Mouse (Mus musculus) hindbrain, embryonic 16.5 days (tissue): Measurements from ENCODE around the gene Ring1. TPM values are rescaled to one million over a fixed set of nuclear protein-coding genes. Genes with fewer than 3 reads are reported as not detected.
"Not testable (repeated sequence)": the region's sequence is repeated elsewhere in the genome, so short reads cannot be mapped to it uniquely, and the experiment has no call there.

Experiments
- ATAC-seq: fragments of 200-750 bp; cut with Nextera tagmentation; 2 replicates; pipeline ENCODE4 v1.8.0; 2017; ENCODE audit warnings: moderate TSS enrichment, moderate library complexity
- H3K27ac ChIP-seq: fragments of 300-500 bp; sonication (generic); 2 replicates; pipeline ENCODE4 v1.5.1; 2014; ENCODE audit warnings: low read depth, mild to moderate bottlenecking, control low read depth, low read length, moderate library complexity
- H3K27me3 ChIP-seq: fragments of 300-500 bp; sonication (generic); replicated peaks from 2 replicates; pipeline ENCODE4 v1.6.1; 2014; ENCODE audit warnings: low read length; ENCODE audit not compliant: control insufficient read depth, insufficient read depth
- H3K36me3 ChIP-seq: fragments of 300-500 bp; sonication (generic); 2 replicates; pipeline ENCODE4 v1.6.1; 2014; ENCODE audit warnings: mild to moderate bottlenecking, low read length, moderate library complexity, mixed read lengths; ENCODE audit not compliant: control insufficient read depth, insufficient read depth
- H3K4me1 ChIP-seq: fragments of 300-500 bp; sonication (generic); 2 replicates; pipeline ENCODE4 v1.6.1; 2014; ENCODE audit warnings: low read depth, low read length; ENCODE audit not compliant: control insufficient read depth, insufficient read depth
- H3K4me2 ChIP-seq: fragments of 300-500 bp; sonication (generic); 2 replicates; pipeline ENCODE4 v1.6.1; 2014; ENCODE audit warnings: mild to moderate bottlenecking, low read length, control low read depth, moderate library complexity
- H3K4me3 ChIP-seq: fragments of 300-500 bp; sonication (generic); 2 replicates; pipeline ENCODE4 v1.5.1; 2014; ENCODE audit warnings: mild to moderate bottlenecking, low read length, control low read depth, moderate library complexity
- H3K9ac ChIP-seq: fragments of 300-500 bp; sonication (generic); 2 replicates; pipeline ENCODE4 v1.6.1; 2014; ENCODE audit warnings: low read depth, mild to moderate bottlenecking, control low read depth, low read length, moderate library complexity
- H3K9me3 ChIP-seq: fragments of 300-500 bp; sonication (generic); 2 replicates; pipeline ENCODE4 v1.6.1; 2014; ENCODE audit warnings: mild to moderate bottlenecking, low read length, moderate library complexity; ENCODE audit not compliant: control insufficient read depth
- WGBS: fragments of 180-500 bp; shearing (Covaris S2); extraction: QIAGEN DNeasy Blood & Tissue Kit; methylation state at CpG from one replicate; pipeline ENCODE4 v1.1.7; 2014; 5-methylcytosine and 5-hydroxymethylcytosine counted together
- polyA plus RNA-seq: library from polyadenylated mRNA; unstranded; fragments of >200 nt; fragmentation: Nextera tagmentation; extraction: Ambion mirVana; gene quantifications from 2 replicates; pipeline ENCODE4 v1.2.1, GENCODE M21; 2015

Gene Ring1
- polyA plus RNA-seq, 1 experiment from 2014 or later: 17.3 TPM

DNA sequence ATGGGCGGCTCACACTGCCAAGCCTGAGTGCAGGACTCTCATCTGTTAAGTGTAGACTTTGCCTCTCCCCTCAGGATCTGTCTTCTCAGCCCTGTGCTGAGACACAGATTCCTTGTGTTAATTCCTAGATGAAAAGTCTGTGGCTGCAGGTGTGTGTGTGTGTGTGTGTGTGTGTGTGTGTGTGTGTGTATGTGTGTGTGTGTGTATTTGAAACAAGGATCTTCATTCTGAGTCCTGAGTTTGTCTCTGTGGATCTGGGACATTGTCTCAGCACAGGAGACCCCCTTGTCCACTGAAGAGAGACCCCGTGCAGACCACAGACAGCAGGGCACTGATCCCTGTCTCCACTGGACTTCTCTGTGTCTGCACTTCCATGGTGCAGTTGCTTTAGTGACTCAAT, 23.7 kb downstream of the Ring1 start:
- not testable (repeated sequence) for H3K4me1 ChIP-seq, H3K9me3 ChIP-seq, ATAC-seq, H3K36me3 ChIP-seq, H3K27ac ChIP-seq, H3K4me3 ChIP-seq, H3K9ac ChIP-seq, H3K4me2 ChIP-seq
- H3K27me3 ChIP-seq: peaks cover 12% of the 10 kb centered on the region
- WGBS: 59% methylated on average over 2 of the region's 2 CpGs

DNA sequence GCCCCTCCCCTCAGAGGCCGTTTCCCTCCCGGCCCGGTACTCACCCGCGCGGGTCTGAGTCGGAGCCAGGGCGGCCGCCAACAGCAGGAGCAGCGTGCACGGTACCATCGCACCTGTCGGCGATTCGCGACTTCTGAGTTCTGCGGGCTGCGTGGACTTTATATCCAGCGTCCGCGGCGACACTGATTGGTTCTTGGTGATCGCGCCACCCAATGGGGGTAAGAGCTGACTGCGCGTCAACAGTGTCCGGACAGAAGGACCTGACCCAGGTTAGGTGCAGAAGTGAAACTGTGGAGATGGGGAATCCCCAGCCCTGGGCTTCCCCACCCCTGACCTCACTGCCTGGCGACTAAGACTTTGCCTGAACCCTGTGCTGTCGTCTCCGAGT, 24.3 kb downstream of the Ring1 start, which contains the start of gene H2-K1:
H2-K1 (minus strand) TSS at position 198 of the 388 bp plus-strand sequence.
- H3K4me1 ChIP-seq: peaks cover 3% of the 10 kb centered on the region
- no peaks in the 10 kb centered on the region for H3K9me3 ChIP-seq
- peak; percentile 85 for ATAC-seq
- H3K36me3 ChIP-seq: no peaks in the 10 kb centered on the region
- H3K9ac ChIP-seq: peak within 1 kb of the TSS; percentile 68
- WGBS: under 1% methylated on average over 29 of the region's 30 CpGs
- H3K27ac ChIP-seq: no peak within 1 kb of the TSS
- peak within 1 kb of the TSS; percentile 97 for H3K4me2 ChIP-seq
- H3K4me3 ChIP-seq: peak within 1 kb of the TSS; percentile 58
- H3K27me3 ChIP-seq: peaks cover 12% of the 10 kb centered on the region

DNA sequence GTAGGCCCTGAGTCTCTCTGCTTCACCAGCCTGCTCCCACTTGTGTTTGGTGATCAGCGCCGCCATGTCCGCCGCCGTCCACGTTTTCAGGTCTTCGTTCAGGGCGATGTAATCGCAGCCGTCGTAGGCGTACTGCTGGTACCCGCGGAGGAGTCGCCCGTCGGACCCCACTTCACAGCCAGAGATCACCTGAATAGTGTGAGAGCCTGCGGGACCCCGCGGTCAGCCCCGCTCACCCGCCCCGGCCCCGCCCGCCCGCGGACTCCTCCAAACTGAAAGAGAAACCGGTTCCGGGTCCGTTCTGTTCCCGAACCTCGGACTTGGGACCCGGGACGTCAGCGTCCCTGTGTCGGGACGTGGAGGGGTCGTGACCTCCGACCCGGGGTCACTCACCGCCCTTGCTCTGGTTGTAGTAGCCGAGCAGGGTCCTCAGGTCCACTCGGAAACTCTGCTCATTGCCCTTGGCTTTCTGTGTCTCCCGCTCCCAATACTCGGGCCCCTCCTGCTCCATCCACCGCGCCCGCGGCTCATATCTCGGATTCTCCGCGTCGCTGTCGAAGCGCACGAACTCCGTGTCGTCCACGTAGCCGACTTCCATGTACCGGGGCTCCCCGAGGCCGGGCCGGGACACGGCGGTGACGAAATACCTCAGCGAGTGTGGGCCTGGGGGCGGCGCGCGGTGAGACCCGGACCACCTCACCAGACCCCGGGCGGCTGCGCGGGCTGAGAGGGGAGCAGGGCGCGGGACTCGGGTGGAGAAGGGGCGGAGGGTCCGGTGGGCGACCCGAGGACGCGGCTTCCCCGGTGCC, 24.9 kb downstream of the Ring1 start:
- H3K9me3 ChIP-seq: no peaks in the 10 kb centered on the region
- H3K27me3 ChIP-seq: peaks cover 12% of the 10 kb centered on the region
- H3K4me2 ChIP-seq: peak overlapping the region; percentile 97
- H3K4me3 ChIP-seq: peak overlapping the region; percentile 58
- peak overlapping the region; percentile 68 for H3K9ac ChIP-seq
- peak; percentile 54 for ATAC-seq
- no peak overlapping the region for H3K27ac ChIP-seq
- H3K36me3 ChIP-seq: no peaks in the 10 kb centered on the region
- H3K4me1 ChIP-seq: peaks cover 3% of the 10 kb centered on the region
- 3% methylated on average over 76 of the region's 87 CpGs for WGBS

DNA sequence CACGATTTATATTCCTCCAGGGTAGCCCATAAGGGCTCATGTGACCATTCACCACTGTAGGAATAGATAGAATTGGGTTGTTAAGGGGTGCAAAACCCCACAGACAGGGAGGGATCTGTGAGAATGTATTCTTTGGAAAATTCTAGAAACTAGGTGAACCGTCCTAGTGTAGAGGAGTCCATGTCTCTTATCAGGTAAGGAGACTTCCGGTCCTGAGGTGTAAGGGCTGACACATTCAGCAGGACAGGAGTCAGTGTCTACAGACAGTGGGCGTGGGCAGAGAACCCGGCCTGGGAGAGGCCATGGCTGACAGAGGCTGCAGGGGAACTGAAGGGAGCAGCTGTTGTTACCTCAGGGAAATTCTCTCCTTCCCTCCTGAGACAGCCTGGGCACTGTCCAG, 25.8 kb downstream of the Ring1 start:
- H3K9ac ChIP-seq, H3K4me1 ChIP-seq, H3K4me3 ChIP-seq, H3K4me2 ChIP-seq, H3K36me3 ChIP-seq, ATAC-seq, H3K27ac ChIP-seq, H3K9me3 ChIP-seq: not testable (repeated sequence)
- 63% methylated on average over 5 of the region's 5 CpGs for WGBS
- H3K27me3 ChIP-seq: peaks cover 12% of the 10 kb centered on the region

- not testable (repeated sequence) for H3K4me3 ChIP-seq, H3K9me3 ChIP-seq, H3K4me2 ChIP-seq, H3K27ac ChIP-seq, ATAC-seq, H3K9ac ChIP-seq, H3K36me3 ChIP-seq, H3K4me1 ChIP-seq
- H3K27me3 ChIP-seq: peaks cover 12% of the 10 kb centered on the region
- WGBS: 96% methylated on average over 2 of the region's 2 CpGs
These were observed 27.5 kb downstream of the Ring1 start for GRCm38 (mm10) chr17:33997025-33997424.

DNA sequence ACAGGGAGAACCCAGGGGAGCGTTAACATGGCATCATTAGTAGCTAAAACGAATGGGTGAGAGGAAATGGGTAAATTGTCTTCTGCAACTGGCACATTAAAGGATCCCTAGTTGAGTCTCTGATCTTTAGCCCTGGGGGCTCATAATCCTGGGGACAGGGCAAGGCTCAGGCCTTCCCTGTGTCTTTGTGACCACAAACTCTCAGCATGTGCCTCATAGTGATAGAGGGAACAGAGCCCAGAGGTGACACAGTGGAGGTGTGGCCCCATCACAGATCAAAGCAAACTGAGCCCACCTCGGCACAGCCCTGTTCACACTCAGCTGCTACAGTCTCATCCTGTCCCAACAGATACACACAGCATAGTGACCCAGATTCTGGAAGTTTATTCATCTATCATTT, 28.8 kb downstream of the Ring1 start:
- no peak overlapping the region for H3K4me3 ChIP-seq
- H3K4me2 ChIP-seq: no peak overlapping the region
- peaks cover 6% of the 10 kb centered on the region for H3K27me3 ChIP-seq
- H3K27ac ChIP-seq: no peak overlapping the region
- peaks cover 3% of the 10 kb centered on the region for H3K4me1 ChIP-seq
- WGBS: 75% methylated on average over 3 of the region's 3 CpGs
- ATAC-seq: no peak
- H3K9me3 ChIP-seq: no peaks in the 10 kb centered on the region
- no peak overlapping the region for H3K9ac ChIP-seq
- H3K36me3 ChIP-seq: no peaks in the 10 kb centered on the region

- Histone ChIP-seq H3K4me1 (peaks cover 2% of the 10 kb centered on the region), H3K27me3 (peaks cover 1% of the 10 kb centered on the region), H3K4me2 (no peak overlapping the region), H3K36me3 (no peaks in the 10 kb centered on the region), H3K9ac (no peak overlapping the region), H3K9me3 (no peaks in the 10 kb centered on the region), H3K27ac (no peak overlapping the region), H3K4me3 (no peak overlapping the region)
- WGBS: 89% methylated on average over 8 of the region's 8 CpGs
- no peak for ATAC-seq
These were observed 29.5 kb downstream of the Ring1 start for GRCm38 (mm10) chr17:33994959-33995358.

GRCm38 (mm10) chr17:33991788-33992664, 32.5 kb downstream of the Ring1 start:
- Histone ChIP-seq H3K9me3 (no peaks in the 10 kb centered on the region), H3K27me3 (no peaks in the 10 kb centered on the region), H3K4me2 (no peak overlapping the region), H3K4me1 (no peaks in the 10 kb centered on the region), H3K4me3 (no peak overlapping the region), H3K27ac (no peak overlapping the region), H3K36me3 (no peaks in the 10 kb centered on the region), H3K9ac (no peak overlapping the region)
- 34% methylated on average over 10 of the region's 10 CpGs for WGBS
- peak; percentile 52; the same call in 1 of the 2 replicates for ATAC-seq

DNA sequence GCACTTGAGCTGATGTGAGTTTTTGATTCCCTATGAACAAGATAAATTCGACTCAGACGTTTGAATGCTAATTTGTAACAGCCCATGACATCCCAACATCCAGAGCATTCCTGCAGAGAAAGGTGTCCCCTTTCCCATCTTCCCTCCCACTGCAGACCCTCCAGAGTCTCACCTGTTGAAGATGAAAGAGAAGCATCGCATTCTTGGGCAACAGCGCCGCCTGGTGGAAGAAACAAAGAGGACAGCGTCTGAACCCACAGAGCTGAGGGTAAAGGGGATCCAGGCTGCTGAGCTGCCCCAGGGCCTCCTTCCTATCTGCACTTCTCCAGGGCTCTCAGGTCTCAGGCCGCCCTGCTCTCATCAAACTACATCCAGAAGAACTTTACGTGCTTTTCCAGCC, 42.3 kb downstream of the Ring1 start:
- Histone ChIP-seq H3K4me3 (peak overlapping the region; percentile 53), H3K27me3 (peaks cover 24% of the 10 kb centered on the region), H3K4me2 (peak overlapping the region; percentile 59)
- H3K36me3 ChIP-seq, H3K9ac ChIP-seq, H3K9me3 ChIP-seq, H3K4me1 ChIP-seq, H3K27ac ChIP-seq, ATAC-seq: not testable (repeated sequence)
- 8% methylated on average over 8 of the region's 8 CpGs for WGBS
